Mouse (Mus musculus) ES-E14 (cell line): Measurements from ENCODE around the gene Olfr691.

ENCODE experiments used
- MAFK ChIP-seq: IDR thresholded peaks from 2 replicates; pipeline ENCODE4 v1.6.1; 2014; ENCODE audit warnings: mild to moderate bottlenecking, low read depth, low read length, inconsistent platforms; ENCODE audit not compliant: insufficient read depth
- ZNF384 ChIP-seq: IDR thresholded peaks from 2 replicates; pipeline ENCODE4 v1.6.1; 2012; ENCODE audit warnings: low read depth, low read length, inconsistent platforms

DNA sequence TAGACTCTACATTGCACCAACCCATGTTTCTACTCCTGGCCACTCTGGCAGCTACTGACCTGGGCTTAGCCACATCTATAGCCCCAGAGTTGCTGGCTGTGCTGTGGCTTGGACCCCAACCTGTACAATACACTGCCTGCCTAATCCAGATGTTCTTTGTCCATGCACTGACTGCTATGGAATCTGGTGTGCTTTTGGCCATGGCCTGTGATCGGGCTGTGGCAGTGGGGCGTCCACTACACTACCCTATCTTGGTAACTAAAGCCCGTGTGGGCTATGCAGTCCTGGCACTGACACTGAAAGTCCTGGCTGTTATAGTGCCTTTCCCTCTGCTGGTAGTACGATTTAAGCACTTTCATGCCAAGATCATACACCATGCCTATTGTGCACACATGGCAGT lies 26.5 kb upstream of the Olfr691 start:
- TF ChIP-seq ZNF384 (no peak), MAFK (no peak)
